Mouse (Mus musculus): ENCODE data around the gene Matk. TPM values are rescaled to one million over a fixed set of nuclear protein-coding genes. Genes with fewer than 3 reads are reported as not detected.
"Not testable (repeated sequence)": the region's sequence is repeated elsewhere in the genome, so short reads cannot be mapped to it uniquely, and the experiment has no call there.

Gene Matk
- polyA plus RNA-seq, 2 experiments: 6.8 to 9.9 TPM

DNA sequence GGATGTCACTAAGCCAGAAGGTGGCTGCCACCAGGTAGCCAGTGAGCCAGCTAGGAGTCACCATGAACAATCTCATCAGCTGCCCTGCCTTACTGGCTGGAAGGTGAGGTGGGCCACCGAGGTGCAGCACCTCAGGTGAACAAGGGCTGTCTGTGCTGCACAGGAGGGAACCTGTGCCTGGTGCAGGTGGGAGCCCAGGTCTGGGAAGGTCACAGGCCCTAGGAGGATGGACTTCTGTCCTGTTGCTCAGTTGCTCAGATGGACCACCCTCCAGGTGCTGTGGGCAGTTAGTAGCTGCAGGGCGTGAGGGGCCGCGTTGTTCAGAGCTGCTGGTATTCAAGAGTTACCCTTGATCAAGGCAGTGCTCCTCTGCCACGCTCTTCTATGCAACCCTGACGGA lies 35.9 kb upstream of the Matk start:
- H3K36me3 ChIP-seq (ENCODE audit: control insufficient read depth, insufficient read depth, low read length): no peaks in the 10 kb centered on the region
- no peak overlapping the region for H3K9ac ChIP-seq (ENCODE audit: low read depth, low read length, severe bottlenecking)
- DNase-seq (ENCODE audit: low spot score) (no peak), ATAC-seq (ENCODE audit: low FRiP score, low read depth) (peak; percentile 23; the same call in 1 of the 2 replicates)
- no peaks in the 10 kb centered on the region for H3K9me3 ChIP-seq (ENCODE audit: control insufficient read depth, low read length)
- H3K27me3 ChIP-seq (ENCODE audit: control insufficient read depth, insufficient read depth, low read length): no peaks in the 10 kb centered on the region
- TF ChIP-seq POLR2A (IDR thresholded peaks at IDR 0.05; ENCODE audit: borderline replicate concordance, extremely low read depth, insufficient read depth, insufficient read length): no peak
- H3K4me2 ChIP-seq (replicated peaks; ENCODE audit: low read depth, low read length, severe bottlenecking): no peak overlapping the region
- H3K4me3 ChIP-seq (replicated peaks; ENCODE audit: low read length): no peak overlapping the region
- WGBS: 83% methylated on average over 6 of the region's 6 CpGs
- H3K4me1 ChIP-seq (ENCODE audit: control insufficient read depth, insufficient read depth, low read length): no peaks in the 10 kb centered on the region
- H3K27ac ChIP-seq (replicated peaks; ENCODE audit: low read depth, low read length): no peak overlapping the region

DNA sequence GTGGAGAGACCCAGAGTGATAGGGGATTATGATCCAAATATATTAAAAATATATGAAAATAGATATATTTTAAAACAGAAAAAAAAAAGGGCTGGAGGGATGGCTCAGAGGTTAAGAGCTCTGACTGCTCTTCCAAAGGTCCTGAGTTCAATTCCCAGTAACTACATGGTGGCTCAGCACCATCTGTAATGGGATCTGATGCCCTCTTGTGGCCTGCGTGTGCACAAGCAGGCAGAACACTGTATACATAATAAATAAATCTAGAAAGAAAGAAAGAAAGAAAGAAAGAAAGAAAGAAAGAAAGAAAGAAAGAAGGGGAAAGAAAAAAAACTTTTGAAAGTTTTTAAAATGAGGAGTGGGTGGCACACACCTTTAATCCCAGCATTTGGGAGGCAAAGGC lies 35.5 kb upstream of the Matk start:
- not testable (repeated sequence) for H3K4me1 ChIP-seq (ENCODE audit: control insufficient read depth, insufficient read depth, low read length); H3K36me3 ChIP-seq (ENCODE audit: control insufficient read depth, insufficient read depth, low read length); DNase-seq (ENCODE audit: low spot score)

DNA sequence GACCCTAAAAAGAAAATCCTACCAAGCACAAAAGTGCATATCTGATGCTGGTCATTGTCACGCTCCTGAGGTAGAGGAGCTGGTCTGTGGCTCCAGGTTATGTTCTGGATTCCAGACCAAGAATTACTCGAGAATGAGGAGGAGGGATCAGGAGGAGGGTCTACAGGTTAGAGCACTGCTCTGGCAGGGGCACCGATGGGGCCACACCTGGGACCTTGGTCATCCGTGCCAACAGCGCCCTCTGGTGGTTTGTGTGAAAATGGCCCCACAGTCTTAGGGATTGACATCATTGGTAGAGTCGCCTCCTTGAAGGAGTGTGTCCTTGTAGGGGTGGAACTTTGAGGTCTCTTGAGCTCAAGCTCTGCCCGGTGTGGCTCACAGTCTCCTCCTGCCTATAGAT lies 34.8 kb upstream of the Matk start:
- Histone ChIP-seq H3K27me3 (ENCODE audit: control insufficient read depth, insufficient read depth, low read length) (no peaks in the 10 kb centered on the region), H3K4me3 (replicated peaks; ENCODE audit: low read length) (no peak overlapping the region), H3K9ac (ENCODE audit: low read depth, low read length, severe bottlenecking) (no peak overlapping the region), H3K36me3 (ENCODE audit: control insufficient read depth, insufficient read depth, low read length) (no peaks in the 10 kb centered on the region), H3K27ac (replicated peaks; ENCODE audit: low read depth, low read length) (no peak overlapping the region), H3K4me1 (ENCODE audit: control insufficient read depth, insufficient read depth, low read length) (no peaks in the 10 kb centered on the region), H3K4me2 (replicated peaks; ENCODE audit: low read depth, low read length, severe bottlenecking) (no peak overlapping the region), H3K9me3 (ENCODE audit: control insufficient read depth, low read length) (no peaks in the 10 kb centered on the region)
- peak; percentile 30 for DNase-seq (ENCODE audit: low spot score)
- TF ChIP-seq POLR2A (IDR thresholded peaks at IDR 0.05; ENCODE audit: borderline replicate concordance, extremely low read depth, insufficient read depth, insufficient read length): no peak
- 26% methylated on average over 7 of the region's 7 CpGs for WGBS
- no peak for ATAC-seq (ENCODE audit: low FRiP score, low read depth)

More for the DNA sequence above, 35.5 kb upstream of the Matk start:
- not testable (repeated sequence) for H3K27me3 ChIP-seq (ENCODE audit: control insufficient read depth, insufficient read depth, low read length); ATAC-seq (ENCODE audit: low FRiP score, low read depth); H3K9ac ChIP-seq (ENCODE audit: low read depth, low read length, severe bottlenecking); H3K9me3 ChIP-seq (ENCODE audit: control insufficient read depth, low read length); H3K27ac ChIP-seq (replicated peaks; ENCODE audit: low read depth, low read length); H3K4me3 ChIP-seq (replicated peaks; ENCODE audit: low read length); H3K4me2 ChIP-seq (replicated peaks; ENCODE audit: low read depth, low read length, severe bottlenecking)
- 40% methylated on average over 1 of the region's 1 CpGs for WGBS

DNA sequence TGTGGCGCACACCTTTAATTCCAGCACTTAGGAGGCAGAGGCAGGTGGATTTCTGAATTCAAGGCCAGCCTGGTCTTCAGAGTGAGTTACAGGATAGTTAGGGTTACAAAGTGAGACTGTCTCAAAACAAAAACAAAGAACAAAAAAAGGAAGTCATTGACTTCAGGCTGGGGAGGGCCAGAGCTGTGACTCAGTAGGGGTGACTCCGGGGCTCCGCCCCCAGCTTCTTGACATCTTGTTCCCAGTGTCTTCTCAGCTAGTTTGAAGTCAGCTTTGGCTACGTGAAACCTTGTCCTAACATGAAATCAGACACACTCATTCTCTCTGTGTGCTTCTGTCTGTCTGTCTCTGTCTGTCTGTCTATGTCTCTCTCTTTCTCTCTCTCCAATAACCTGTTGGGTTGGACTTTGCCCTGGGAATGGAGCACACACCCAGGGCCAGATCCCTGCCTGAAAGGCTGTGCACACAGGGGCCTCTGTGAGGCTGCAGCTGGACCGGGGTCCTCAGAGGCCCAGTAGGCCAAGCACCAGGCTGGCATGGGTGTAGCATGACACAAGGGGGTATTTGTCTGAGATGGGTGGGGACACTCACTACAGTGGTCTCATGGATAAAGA lies 31.2 kb upstream of the Matk start:
- no peak overlapping the region for H3K9ac ChIP-seq (ENCODE audit: low read depth, low read length, severe bottlenecking)
- no peak for TF ChIP-seq POLR2A (IDR thresholded peaks at IDR 0.05; ENCODE audit: borderline replicate concordance, extremely low read depth, insufficient read depth, insufficient read length)
- no peak overlapping the region for H3K27ac ChIP-seq (replicated peaks; ENCODE audit: low read depth, low read length)
- no peak for DNase-seq (ENCODE audit: low spot score)
- no peaks in the 10 kb centered on the region for H3K4me1 ChIP-seq (ENCODE audit: control insufficient read depth, insufficient read depth, low read length)
- no peaks in the 10 kb centered on the region for H3K27me3 ChIP-seq (ENCODE audit: control insufficient read depth, insufficient read depth, low read length)
- no peak overlapping the region for H3K4me3 ChIP-seq (replicated peaks; ENCODE audit: low read length)
- no peaks in the 10 kb centered on the region for H3K9me3 ChIP-seq (ENCODE audit: control insufficient read depth, low read length)
- no peak for ATAC-seq (ENCODE audit: low FRiP score, low read depth)
- no peaks in the 10 kb centered on the region for H3K36me3 ChIP-seq (ENCODE audit: control insufficient read depth, insufficient read depth, low read length)
- WGBS: 81% methylated on average over 5 of the region's 5 CpGs
- no peak overlapping the region for H3K4me2 ChIP-seq (replicated peaks; ENCODE audit: low read depth, low read length, severe bottlenecking)

DNA sequence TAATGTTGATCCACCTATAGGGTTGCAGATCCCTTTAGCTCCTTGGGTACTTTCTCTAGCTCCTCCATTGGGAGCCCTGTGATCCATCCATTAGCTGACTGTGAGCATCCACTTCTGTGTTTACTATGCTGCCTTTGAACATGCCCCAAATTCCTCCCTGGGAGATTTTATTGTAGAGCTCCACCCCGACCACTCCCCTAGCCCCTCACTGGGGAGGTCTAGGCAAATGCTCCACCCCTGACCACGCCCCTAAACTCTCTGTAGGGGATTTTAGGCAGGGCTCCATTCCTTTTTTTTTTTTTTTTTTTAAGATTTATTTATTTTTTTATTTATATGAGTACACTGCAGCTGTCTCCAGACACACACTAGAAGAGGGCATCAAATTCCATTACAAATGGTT lies 29.0 kb upstream of the Matk start:
- not testable (repeated sequence) for H3K36me3 ChIP-seq (ENCODE audit: control insufficient read depth, insufficient read depth, low read length); H3K4me1 ChIP-seq (ENCODE audit: control insufficient read depth, insufficient read depth, low read length); H3K9me3 ChIP-seq (ENCODE audit: control insufficient read depth, low read length); H3K27ac ChIP-seq (replicated peaks; ENCODE audit: low read depth, low read length); H3K4me2 ChIP-seq (replicated peaks; ENCODE audit: low read depth, low read length, severe bottlenecking); H3K4me3 ChIP-seq (replicated peaks; ENCODE audit: low read length); H3K9ac ChIP-seq (ENCODE audit: low read depth, low read length, severe bottlenecking); ATAC-seq (ENCODE audit: low FRiP score, low read depth); H3K27me3 ChIP-seq (ENCODE audit: control insufficient read depth, insufficient read depth, low read length); DNase-seq (ENCODE audit: low spot score)
- WGBS: 45% methylated on average over 2 of the region's 2 CpGs

Data from limb, embryonic 14.5 days (tissue).